Comparison of ENCODE assay signal across 14 mouse cellular contexts in genomic region chr5:44815506-44815905, GRCm38 (mm10).
"Had no signal": no experiment of that assay in that cellular context is flagged by ENCODE, and none has a peak within 500 bp of the region (broad histone marks: within the 10 kb centered on the region; RNA-seq: fewer than 3 reads in every experiment).

No protein-coding gene starts in this region.

- DNase-seq: lung, adult 2 months; lung, postnatal 14 days; lung, postnatal 36 days; retina, postnatal 1 day; right cerebral cortex, adult 18-20 months; right cerebral cortex, postnatal 25 days; right cerebral cortex, postnatal 4 days; spleen, adult 18-20 months; thymus, adult 18-20 months; thymus, postnatal 14 days; thymus, postnatal 36 days had no signal

- ATAC-seq: lung, postnatal 0 days; midbrain, embryonic 13.5 days; midbrain, embryonic 15.5 days had no signal
